Mouse (Mus musculus) gastrocnemius, postnatal 36 days (tissue): Measurements from ENCODE around the gene Stag1. TPM values are rescaled to one million over a fixed set of nuclear protein-coding genes. Genes with fewer than 3 reads are reported as not detected.
A peak's percentile ranks its signal among the peaks of the same experiment; 100 is the strongest.

Experiments used
- DNase-seq, 2 experiments: peaks; one replicate each; pipeline ENCODE4 v3.0.0; 2022
- intact Hi-C: fragments of 180-260 bp; cut with DNase I; formaldehyde crosslinking; loops from one replicate; pipeline ENCODE4 v1.15.1; 2025
- long read RNA-seq, 2 experiments: library from polyadenylated mRNA; stranded (forward); transcript quantifications; one replicate each; pipeline ENCODE4 v2.0.0; 2021
- total RNA-seq, 2 experiments: library from RNA; stranded (reverse); gene quantifications; 2 replicates each; pipeline ENCODE4 v1.2.3; 2021

Gene Stag1
- total RNA-seq, result 10 to 100 TPM; 17.8 to 24.4 TPM
- long read RNA-seq, experiment 1, full-length matches to known transcripts, result 2 of 7 reads
- long read RNA-seq, experiment 1, partial matches to known transcripts, result 1 of 7 reads
- long read RNA-seq, experiment 1, other reads (novel, unspliced or antisense), result 4 of 7 reads
- long read RNA-seq, experiment 2, full-length matches to known transcripts, result 10 of 18 reads
- long read RNA-seq, experiment 2, partial matches to known transcripts, result 1 of 18 reads
- long read RNA-seq, experiment 2, other reads (novel, unspliced or antisense), result 7 of 18 reads

DNA sequence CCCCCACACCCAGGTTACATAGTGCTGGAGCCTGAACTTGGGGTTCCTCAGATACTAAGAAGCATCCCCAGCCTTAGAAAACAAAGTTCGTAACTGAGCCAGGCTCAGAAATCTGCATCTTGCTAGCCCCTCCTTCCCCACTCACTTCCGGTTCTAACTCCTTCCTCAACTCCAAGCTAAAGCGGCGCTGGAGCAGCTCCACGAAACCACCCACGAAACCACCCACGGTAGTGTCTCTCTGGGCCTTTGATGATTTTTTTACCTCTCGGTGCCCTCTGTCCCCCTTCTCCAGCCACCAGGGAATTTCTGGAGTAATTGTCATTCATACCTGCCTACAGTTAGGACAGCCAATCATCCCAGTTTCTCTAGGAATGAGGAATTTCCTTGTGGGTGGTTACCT, at the start of gene Stag1:
TSS of gene Stag1 (plus strand) at position 253 of the 400 bp plus-strand sequence.
- intact Hi-C loops, result no loop called here
- DNase-seq, result no peak

- no peak for DNase-seq
- intact Hi-C loops, result loop anchor here (5.0 kb wide), 1 partner anchor 94 kb away; no protein-coding TSS in a partner anchor
Measured at GRCm38 (mm10) chr9:100548313-100548712, 49.3 kb upstream of the Stag1 start.

GRCm38 (mm10) chr9:100555686-100556085, 41.9 kb upstream of the Stag1 start:
- no peak for DNase-seq
- intact Hi-C loops, result no loop called here

- DNase-seq, result no peak
- intact Hi-C loops, result no loop called here
Measured at GRCm38 (mm10) chr9:100558023-100558573, 39.5 kb upstream of the Stag1 start.

- no peak for DNase-seq
Measured at GRCm38 (mm10) chr9:100558991-100559390, 38.6 kb upstream of the Stag1 start.

GRCm38 (mm10) chr9:100560251-100560890, 37.2 kb upstream of the Stag1 start:
- intact Hi-C loops, result no loop called here
- DNase-seq, result no peak

More at GRCm38 (mm10) chr9:100558991-100559390, 38.6 kb upstream of the Stag1 start:
- intact Hi-C loops, result no loop called here

- intact Hi-C loops, result no loop called here
- peak in 1 of 2 experiments; percentile 16 for DNase-seq
Measured at GRCm38 (mm10) chr9:100569798-100570625, 27.6 kb upstream of the Stag1 start.

GRCm38 (mm10) chr9:100570626-100571233, 26.9 kb upstream of the Stag1 start, which contains the start of gene Slc35g2:
Gene Slc35g2 (minus strand): TSS chr9:100571090.
- peak in 1 of 2 experiments; percentile 15 for DNase-seq
- intact Hi-C loops, result no loop called here

DNA sequence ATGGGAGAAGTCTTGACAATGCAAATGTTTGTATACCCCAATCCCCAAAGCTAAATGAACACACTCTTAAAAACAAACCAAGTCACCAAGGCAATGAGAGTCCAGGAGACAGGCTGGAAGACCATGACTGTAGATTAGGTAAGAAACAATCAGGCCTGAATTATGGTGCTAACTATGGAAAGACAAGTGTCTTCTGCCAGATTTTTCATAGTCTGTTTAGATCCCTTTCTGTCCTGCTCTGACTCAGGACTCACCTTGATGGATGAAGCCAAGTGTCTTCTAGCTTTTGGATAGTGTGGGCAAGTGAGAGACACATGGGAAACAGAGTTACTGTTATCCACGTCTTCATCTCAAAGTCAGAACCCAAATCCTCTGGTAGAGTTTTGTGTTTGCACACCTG, 26.1 kb upstream of the Stag1 start:
- intact Hi-C loops, result no loop called here
- no peak for DNase-seq

GRCm38 (mm10) chr9:100573300-100573699, 24.3 kb upstream of the Stag1 start:
- DNase-seq, result no peak
- intact Hi-C loops, result no loop called here

GRCm38 (mm10) chr9:100573942-100574341, 23.7 kb upstream of the Stag1 start:
- DNase-seq, result no peak
- intact Hi-C loops, result no loop called here

GRCm38 (mm10) chr9:100580196-100580740, 17.3 kb upstream of the Stag1 start:
- intact Hi-C loops, result no loop called here
- DNase-seq, result no peak

GRCm38 (mm10) chr9:100581543-100582492, 15.8 kb upstream of the Stag1 start:
- DNase-seq, result no peak

GRCm38 (mm10) chr9:100582883-100583575, 14.6 kb upstream of the Stag1 start:
- no peak for DNase-seq
- intact Hi-C loops, result no loop called here

More at GRCm38 (mm10) chr9:100581543-100582492, 15.8 kb upstream of the Stag1 start:
- intact Hi-C loops, result no loop called here

GRCm38 (mm10) chr9:100584031-100584430, 13.6 kb upstream of the Stag1 start:
- intact Hi-C loops, result no loop called here

DNA sequence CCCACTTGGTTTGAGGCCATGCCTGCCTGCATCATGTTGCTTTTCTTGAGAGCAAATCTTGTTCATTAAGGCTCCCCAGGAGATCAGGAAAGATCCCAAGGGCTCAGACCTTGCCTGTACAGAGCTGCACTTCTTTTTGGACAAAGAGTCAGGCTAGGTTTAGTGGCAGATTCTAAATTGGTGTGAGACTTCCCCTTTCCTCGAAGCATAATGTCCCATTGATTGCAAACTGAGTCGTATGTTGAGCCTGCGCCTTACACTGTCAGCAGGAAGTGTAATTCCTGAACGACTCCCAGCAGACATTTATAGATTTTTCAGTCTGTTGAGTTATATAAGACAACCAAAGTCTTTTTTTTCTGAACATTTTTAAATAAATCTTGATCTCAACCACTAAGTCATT, 7.1 kb upstream of the Stag1 start:
- intact Hi-C loops, result no loop called here
- no peak for DNase-seq

More at GRCm38 (mm10) chr9:100584031-100584430, 13.6 kb upstream of the Stag1 start:
- no peak for DNase-seq

DNA sequence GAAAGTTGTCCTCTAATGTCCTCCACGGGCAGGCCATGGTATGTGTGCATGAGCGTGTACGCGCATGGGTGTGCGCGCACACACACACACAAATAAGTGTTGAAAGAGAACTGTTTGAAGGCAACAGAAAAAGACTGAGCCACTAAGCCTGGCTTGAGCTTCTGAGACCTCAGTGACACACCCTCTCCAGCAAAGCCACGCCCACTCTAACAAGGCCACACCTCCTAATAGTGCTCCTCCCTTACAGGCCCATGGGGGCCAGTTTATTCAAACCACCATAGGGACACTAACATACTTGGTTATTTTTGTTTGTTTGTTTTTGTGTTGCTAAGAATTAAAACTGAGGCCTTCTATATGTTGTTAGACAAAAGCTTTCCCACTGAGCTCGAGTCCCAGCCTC, 1.3 kb upstream of the Stag1 start:
- intact Hi-C loops, result no loop called here
- no peak for DNase-seq

DNA sequence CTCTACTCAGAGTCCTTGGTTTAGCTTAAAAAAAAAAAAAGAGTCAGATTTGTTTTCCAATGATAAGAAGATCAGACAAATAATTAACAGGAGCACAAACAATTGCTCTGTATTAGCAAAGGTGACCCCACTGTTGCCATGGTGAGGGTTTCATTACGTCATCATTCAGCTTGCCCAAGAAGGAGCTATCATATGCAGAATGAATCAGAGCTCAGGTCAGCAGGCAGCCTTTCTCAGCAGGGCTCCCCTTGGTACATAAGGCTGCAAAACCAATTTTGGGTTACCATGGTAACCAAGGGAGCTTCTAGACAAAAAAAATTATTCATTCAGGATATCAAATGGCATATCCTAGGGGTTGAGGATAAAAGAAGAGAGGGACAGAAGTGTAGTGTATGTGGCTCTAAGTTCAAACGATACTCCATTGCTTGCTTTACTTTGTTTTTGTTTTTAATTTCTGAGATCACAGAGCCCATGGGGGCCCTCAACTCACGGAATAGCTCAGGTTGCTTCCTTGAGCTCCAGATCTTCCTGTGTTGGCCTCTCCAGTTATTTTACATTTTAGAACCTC, 2.2 kb downstream of the Stag1 start:
- no peak for DNase-seq

More for the DNA sequence above, 2.2 kb downstream of the Stag1 start:
- intact Hi-C loops, result no loop called here
